Mouse (Mus musculus): ENCODE measurements around the gene Pus3. TPM values are rescaled to one million over a fixed set of nuclear protein-coding genes. Genes with fewer than 3 reads are reported as not detected.
A peak's percentile ranks its signal among the peaks of the same experiment; 100 is the strongest.

Pus3 gene
- 1 to 10 TPM; 6.1 to 6.8 TPM for total RNA-seq (2021)
- long read RNA-seq, experiment 1, partial matches to known transcripts: 2 of 4 reads
- long read RNA-seq, experiment 1, other reads (novel, unspliced or antisense): 0 of 4 reads
- long read RNA-seq, experiment 2, partial matches to known transcripts: 1 of 1 reads
- long read RNA-seq, experiment 2, other reads (novel, unspliced or antisense): 0 of 1 reads

DNA sequence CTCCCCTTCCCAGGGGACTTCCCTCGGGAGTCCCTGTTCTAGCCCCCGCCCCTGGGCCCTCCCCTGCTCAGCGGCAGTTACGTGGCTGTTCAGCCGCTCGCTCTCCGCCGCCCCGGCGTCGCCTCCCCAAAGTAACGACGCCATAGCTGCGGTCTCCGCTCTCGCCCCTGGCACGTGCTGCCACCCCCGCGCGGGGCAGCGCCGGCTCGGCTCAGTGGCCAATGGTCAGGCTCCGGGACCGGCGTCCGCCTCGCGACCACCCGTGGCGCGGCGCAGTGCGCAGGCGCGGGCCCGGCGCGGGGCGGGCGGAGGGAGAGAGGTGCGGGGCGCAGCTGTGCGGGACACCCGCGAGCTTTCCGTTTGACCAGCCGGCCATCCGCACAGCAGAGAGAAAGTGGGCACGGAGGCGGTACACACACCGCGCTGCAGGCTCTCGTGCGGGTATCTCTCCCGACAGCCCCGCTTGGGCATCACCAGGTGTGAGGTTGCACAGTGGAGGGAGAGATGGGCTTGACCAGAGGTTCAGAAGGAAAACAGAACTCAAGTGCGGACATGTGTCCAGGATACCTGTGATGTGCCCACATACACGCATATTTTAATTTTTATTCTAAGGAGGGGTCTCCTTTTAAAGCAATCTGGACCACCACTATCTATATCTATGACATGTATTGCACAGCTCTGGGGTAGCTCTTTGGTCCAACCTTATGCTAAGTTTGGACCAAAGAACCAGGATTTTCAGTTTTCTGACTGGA, at the start of gene Pus3, which contains the start of gene Ddx25:
Pus3 (plus strand) TSS at position 339 of the 752 bp plus-strand sequence.
Ddx25 (minus strand) TSS at position 272 of the 752 bp plus-strand sequence.
- no peak for DNase-seq

DNA sequence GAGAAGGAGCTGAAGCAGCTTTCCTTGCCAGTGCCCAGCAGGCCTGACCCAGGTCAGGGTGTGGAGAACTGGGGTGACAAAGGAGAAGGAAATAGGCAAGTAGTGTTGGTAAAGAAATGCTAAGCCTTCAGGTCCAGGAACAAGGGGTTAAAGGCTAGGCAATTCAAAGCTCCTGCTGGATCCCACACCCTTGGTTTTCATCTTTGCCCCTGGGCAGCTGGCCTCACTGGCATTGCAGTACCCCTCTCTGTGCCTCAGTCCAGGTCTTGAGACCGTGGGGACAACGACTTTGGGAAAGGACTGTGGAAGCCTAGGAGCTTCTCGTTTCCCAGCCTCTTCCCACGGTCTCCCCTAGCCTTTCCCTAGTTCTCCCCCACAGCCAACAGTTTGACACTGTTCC, 44.5 kb upstream of the Pus3 start:
- no peak for DNase-seq

DNA sequence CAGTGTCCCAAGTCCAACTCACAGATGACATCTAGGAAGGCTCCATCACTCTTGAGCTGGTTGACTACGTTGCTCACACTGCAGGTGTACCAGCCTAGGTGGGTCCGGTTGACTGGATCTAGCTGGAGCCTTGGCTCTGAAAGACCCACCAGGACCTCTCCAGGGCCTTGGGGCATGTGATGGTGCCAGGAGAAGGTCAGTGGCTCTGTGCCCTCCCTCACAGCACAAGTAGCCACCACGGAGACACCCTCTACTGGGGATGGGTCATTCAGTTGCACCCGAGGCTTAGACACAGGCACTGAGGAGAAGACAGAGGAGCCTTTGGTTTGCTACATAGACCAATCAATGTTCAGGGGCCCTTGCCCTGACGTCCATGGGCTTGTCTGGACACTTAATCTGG, 42.2 kb upstream of the Pus3 start:
- DNase-seq: no peak

DNA sequence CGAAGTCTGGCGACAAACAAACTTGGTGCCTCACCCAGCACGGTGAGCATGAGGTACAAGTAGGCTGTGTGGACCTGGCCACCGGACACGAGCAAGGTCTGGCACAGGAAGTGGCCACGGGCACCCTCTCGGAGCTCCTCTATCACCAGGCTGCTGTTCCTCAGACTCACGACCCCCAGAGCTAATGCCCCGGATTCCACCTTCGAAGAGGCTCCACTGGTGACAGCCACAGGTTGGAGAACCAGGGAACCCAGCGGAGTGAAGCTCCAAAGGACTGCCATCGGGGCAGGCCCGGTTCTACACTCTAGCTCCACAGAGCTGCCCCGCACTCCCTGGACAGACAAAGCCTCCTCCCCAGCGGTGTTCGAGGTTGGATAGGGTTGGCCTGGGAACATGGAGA, 41.7 kb upstream of the Pus3 start:
- no peak for DNase-seq

DNA sequence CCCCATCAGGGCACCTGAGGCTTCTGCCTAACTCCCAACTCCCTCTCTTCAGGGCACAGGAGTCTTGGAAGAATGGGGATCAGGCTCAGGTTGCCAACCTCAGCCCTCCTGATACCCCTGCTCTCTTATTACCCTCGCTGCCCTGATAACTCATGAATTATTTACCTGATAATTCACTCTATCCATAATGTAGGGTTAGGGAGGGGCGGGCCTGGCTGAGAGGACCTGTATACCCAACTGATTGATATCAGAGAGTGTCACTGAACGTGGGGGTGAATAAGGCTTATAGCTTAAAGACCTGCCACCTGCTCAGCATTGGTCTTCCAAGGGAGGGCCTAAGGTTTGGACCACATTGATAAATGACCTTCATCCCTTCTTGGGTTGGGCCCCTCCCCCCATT, 40.2 kb upstream of the Pus3 start, which contains the start of gene Gm1113:
Gm1113 (minus strand) TSS at position 101 of the 400 bp plus-strand sequence.
- no peak for DNase-seq

DNA sequence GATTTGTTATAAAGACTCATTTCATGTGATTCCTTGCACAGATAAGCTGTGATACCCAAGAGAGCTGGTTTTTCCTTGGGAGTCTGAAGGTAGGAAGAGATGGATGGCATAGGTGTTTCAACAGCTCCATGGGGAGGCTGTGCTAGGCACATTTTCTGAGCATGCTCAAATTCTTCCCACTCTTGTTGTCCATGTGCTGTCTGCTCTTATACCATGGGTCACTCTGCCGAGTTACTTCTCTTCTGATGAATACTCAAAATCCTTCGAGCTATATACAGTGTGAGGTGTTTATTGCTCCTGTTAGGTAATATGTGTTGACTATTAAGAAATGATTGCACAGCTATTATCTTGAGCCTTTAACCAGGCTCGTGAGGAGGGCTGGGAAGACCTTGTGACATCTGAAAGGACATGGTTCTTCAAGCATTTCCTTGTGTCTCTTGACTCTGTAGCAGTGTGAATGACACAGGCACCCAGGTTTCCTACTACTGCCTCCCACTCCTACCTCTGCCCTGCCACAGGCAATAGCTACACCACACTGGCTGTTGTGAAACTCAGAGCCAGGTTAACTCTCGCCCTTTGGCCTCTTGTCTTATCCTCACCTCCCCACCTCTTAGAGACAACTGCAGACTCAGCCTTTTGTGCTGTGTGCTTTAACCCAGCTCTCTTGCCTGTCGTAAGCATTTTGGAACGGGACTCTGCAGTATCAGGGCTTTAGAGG, 37.6 kb upstream of the Pus3 start:
- DNase-seq: no peak

DNA sequence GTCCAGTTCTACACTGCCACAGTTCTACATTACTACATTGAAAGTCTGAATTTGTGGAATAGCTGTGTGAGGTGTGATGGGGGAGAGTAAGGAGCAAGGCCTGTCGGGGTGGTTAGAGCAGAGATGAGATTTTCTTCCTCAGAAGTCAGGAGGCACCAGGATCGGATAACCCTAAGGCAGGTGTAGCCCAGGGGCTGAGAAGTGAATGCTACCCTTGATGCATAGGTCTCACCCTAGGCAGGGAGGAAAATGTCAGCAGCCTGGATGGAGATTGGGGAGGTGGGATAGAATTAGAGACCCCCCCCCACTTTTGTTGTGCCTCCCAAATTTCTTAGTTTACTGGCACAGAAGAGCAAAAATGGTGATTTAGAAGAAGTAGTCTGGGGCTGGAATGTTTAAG, 36.2 kb upstream of the Pus3 start:
- DNase-seq: no peak

DNA sequence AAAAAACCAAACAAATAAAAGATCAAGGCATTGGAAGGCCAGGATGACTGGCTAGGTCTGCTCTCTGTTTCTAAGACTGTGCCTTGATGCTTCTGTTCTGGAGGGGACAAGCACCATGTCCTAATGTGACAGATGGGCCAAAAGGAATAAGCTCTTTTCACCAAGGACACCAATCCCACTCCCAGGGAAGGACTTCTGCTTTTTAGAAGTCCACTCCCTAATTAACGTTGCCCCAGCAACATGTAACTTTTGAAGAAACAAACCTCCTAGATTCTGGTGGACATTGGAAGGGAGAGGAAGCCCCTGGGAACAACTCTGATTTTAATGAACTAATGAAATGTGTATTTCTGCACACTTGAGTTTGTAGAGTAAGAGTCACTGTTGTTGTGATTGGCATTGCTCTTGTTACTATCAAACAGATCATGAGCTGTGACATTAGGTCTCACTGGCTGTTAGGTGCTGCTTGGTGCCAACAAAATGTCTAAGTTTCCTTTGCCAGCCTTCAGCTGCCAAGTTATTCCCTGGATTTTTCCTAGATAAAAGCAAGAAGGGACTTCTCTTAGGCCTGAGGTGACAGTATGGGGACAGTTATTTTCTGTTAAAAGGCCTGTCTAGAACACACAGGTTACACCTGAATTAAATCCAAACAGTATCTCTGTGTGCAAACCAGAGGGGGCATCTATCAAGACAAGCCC, 35.4 kb upstream of the Pus3 start:
- no peak for DNase-seq

DNA sequence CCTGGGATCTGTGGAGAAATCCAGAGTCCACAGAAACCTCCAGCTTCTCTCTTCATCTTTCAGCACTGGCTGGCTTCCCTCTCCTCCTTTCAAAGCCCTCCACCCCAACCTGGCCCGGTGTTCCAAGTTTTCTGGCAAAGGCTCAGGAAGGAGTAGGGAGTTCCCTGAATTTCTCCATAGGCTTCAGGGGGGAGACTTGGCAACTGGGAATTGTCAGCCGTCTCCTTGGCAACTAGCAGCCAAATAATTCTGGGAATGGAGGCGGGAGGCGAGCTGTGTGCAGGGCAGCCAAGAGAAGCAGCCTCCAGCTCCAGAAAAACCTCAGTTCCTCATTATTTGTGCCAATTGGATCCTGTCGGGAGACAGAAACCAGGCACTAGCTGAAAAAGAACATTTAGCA, 34.9 kb upstream of the Pus3 start:
- peak; percentile 73 to 85 for DNase-seq

DNA sequence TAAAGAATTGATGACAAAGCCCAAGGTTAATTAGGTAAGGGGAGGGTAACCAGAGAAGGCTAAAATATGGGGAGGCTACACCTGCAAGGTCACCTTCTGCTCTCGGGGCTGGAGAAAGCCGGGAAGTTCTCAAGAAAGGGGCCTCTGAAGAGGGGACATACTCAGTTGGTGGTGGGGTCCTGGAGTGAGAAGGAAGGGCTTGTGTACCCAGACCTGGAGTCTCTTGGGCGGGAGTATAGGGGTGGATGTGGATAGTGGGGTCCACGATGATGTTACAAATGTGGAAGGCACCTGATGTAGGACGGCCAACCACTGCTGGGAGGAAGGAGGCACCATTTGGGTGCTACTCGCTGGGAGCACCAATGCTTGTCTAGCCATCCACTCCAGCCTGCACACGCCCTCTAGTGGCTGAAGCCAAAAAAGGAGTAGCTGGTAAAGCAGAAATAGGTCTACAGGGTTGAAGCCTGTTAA, 34.4 kb upstream of the Pus3 start:
- DNase-seq: peak; percentile 78 to 84

DNA sequence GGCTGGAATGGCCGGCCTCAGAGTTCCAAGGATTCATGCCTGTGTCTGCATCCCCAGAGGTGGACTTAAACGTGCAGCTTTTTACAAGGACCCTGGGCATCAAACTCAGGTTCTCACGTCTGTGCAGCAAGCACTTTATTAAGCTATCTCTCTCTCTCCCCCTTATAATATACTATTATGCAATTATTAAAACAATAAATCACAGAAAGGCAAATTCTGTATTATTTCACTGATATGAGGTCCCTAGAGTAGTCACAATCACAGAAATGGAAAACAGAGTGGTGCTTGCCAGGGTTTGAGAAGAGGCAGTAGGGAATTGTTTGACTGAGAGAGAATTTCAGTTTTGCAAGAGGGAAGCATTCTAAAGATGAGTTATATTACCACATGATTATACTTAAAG, 29.3 kb upstream of the Pus3 start:
- DNase-seq: no peak

DNA sequence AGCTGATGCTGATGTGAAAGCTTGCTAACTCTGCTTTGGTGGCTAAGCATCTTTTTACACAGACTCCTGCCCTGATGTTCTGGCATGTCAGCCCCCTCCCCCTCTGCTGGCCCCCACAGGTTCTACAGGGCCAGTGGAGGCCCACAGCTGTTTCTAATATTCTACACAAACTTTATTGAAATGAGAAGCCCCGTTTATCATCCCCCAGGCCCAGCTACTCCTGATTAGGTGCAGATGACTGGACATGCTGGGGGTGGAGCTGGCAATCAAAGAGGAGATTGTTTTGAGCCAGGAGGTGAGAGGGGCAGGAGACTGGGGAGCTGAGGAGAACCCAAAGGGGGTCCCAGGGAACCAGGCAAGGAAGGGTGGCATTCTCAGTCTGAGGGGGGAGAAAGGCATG, 28.6 kb upstream of the Pus3 start:
- DNase-seq: no peak

DNA sequence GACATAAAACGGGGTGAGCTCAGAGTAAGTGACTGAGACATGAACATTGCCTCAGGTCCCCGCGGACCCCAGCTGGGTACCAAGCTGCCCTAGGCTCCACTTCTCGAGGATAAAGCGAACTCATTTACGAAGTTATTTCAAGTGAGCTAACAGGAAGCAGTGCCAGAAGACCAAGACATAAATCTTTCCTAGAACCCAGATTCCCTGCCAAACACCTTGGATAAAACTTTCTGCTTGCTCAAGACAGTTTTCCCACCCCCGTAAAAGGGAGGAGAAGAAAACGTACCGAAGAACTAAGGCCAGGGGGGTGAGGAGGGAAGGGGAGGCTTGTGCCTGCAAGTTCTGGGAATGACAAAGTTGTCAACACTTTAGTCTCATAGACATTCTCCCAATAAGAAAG, 25.1 kb upstream of the Pus3 start:
- DNase-seq: peak; percentile 31 to 51

DNA sequence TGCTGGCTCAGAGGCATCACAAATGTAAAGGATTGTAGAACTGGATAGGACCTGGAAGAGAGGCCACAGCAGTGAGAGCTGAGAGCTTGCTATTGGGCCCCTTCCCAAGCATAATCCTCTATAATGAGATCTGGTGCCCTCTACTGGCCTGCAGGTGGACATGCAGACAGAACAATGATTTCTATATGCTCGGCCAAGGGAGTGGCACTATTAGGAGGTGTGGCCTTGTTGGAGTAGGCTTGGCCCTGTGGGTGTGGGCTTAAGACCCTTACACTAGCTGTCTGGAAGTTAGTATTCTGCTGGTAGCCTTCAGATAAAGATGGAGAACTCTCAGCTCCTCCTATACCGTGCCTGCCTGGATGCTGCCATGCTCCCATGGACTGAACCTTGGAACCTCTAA, 23.3 kb upstream of the Pus3 start:
- DNase-seq: peak; percentile 46 to 70

DNA sequence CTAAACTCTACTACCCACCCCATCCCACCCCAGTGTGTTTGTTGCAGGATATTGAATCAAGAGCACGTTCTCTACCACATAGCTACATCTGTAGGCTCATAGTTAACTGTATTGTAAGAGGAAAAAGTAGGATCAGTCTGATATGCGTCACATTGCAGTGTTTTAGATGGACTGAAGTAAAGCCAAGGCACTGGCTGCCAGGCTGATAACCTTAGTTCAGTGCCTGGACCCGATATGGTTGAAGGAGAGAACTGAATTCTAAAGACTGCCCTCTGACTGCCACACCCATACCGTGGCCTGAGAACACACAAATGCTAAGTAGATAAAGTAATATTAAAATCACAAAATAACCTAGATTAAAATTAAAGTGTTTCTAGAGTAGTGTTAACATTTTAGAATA, 22.5 kb upstream of the Pus3 start:
- no peak for DNase-seq

DNA sequence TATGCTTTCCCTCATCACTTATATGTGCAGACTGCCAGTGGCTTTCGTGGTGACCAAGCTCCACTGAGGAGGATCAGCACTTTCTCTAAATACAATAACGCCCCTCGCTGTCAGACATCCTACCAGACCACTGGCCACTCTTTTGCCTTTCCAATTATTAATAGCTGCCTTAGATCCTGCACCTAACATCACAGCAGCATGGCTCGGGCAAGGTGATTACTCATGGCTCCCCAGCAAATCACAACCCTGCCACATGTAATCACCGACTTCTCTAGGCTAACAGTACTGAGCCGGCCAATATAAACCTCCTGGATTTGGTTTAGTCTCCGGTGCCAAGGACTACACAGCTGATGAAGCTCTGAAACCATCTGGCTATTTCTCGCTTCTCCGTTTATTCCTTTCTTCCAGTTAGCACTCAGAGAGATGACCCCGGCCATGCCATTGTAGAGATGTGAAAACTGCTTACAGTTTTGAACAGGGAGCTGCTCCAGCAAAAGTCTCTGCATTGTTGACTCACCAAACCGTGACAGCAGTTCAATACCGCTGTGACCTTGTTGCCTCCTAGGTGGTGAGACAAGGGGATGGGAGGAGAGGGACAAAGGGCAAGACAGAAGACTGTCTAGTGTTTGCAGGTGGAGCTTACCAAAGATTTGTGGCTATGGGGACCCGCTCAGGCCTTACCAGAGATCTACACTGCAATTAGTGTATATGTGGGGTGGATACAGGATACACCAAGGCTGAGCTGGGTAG, 19.2 kb upstream of the Pus3 start:
- DNase-seq: no peak

DNA sequence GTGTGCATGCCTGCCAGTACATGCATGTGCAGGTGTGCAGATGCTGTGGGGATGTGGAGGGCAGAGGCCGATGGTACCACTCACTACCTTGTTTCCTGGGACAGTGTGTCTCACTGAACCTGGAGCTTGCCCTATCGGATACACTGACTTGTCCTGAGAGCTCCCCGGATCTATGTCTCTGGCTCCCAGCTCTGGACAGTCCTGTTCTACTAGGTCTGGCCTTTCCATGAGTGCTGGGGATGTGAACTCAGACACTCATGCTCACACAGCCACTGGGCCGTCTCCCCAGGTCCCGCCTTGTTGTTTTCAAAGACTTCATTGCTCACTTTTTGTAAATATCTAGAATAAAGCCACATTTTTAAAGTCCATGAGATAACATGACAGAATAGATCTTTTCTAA, 17.4 kb upstream of the Pus3 start:
- no peak for DNase-seq

DNA sequence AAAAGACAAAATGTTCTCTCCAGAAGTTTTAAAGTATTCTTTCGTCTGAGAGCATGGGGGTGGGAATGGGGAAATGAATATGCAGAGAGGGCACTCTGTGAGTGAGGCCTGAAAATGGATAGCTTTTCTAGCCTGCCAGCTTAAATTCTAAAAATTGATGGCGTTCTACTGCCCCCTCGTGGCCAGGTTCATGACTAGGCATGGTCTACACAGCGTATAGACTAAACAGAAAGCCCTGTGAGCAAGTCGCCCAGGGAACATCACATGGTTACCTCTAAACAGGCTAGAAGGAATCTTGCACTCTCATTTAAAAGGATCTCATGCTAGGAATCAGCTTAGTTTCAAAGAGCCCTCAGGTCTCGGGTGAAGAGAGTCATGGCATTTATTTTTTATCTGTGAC, 16.9 kb upstream of the Pus3 start:
- DNase-seq: peak; percentile 70 to 89

DNA sequence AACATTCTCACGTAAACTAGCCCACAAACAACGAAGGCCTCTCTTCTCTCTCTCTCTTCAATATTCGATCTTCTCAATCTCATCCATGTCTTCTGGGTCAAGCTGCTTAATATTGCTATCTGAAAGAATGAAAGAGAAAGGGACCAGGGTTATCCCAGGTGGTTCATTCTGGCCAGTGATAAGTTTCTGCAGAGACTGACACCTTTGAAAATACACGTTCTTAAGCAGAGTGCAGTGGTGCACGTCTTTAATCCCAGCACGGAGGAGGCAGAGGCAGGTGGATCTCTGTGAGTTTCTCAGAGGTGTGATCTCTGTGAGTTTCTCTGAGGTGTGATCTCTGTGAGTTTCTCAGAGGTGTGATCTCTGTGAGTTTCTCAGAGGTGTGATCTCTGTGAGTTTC, 16.5 kb upstream of the Pus3 start:
- DNase-seq: no peak

DNA sequence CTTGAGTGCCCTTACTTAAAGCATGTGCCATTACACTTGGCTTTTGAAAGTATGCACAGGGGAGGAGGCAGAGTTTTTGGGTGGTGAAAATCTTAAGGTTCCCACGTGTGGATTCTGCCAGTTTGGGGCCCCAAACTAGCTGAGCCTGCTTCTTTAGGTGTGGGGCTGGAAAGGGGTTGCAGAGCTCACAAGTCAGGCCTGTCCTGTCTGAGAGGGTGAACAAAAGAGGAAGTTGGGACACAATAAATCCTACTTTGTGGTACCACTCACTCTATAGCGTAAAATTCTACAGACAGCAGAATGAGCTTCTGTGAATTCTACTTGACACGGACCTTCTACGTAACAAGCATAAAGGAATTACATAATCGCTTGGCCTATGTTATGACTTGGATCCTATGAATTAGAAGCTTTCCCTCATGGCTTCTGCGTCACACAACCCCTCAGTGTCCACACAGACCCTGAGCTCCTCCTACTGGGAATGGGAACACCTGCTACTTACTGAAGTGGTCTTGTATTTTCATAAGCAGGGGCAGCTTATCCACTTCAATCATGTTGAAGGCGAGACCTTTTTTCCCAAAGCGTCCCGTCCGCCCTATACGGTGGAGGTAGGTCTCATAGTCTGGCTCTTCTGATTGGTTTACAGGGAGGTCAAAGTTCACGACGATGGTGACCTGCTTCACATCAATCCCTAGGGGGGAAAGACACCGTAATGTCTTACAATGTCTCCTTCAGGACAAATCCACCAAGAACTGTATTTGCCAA, 15.1 kb upstream of the Pus3 start:
- DNase-seq: no peak

DNA sequence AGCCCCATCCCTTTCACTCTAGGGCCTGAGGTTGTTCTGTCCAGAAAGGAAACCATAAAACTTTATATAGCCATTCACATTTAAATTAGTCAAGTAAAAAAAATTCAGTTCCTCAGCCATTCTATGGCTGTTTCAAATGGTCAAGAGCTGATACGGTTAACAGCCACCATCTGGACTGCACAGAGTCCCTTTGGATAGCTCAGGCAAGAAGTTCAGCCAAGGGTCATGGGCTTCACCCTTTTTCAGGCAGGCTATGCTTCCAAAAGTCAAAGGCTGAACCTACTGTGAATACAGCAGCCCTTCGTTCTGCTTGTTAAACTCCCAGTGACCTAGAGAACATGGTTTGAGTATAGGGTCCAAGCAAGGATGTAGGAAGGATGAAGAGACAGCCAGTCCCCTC, 13.7 kb upstream of the Pus3 start:
- peak in 1 of 2 experiments; percentile 44 for DNase-seq

Data from heart, adult 18-20 months (tissue).